Mouse (Mus musculus) heart, adult 18-20 months (tissue): ENCODE measurements around the gene Rhobtb1. TPM values are rescaled to one million over a fixed set of nuclear protein-coding genes. Genes with fewer than 3 reads are reported as not detected.

Experiments
- DNase-seq, 2 experiments: peaks; one replicate each; pipeline ENCODE4 v3.0.0; 2021 to 2022; ENCODE audit warnings: mixed read lengths in 1 of 2
- total RNA-seq, 2 experiments: library from RNA; stranded (reverse); gene quantifications; 2 replicates each; pipeline ENCODE4 v1.2.3; 2021

Rhobtb1 gene
- total RNA-seq, 2 experiments from 2014 or later = 98.0 to 172 TPM

DNA sequence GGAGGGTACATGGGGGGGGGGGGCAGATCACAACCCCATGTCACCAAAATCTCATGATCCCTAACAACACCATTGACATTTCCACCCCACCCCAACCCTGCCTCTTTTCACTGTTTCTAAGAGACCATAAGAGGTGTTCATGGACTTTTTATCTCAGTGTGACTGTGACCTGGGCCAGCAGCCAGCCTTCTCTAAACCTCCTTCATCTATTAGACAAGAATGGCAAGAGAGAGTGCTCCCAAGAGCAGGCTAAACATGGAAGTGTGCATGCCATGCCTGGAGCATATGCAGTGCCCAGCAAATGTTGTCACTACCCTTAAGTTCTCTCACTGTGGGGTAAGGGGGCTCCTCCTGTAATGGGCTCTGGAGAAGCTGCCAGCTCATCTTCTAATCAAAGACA is 123.5 kb downstream of the Rhobtb1 start:
- DNase-seq = peak; percentile 72

DNA sequence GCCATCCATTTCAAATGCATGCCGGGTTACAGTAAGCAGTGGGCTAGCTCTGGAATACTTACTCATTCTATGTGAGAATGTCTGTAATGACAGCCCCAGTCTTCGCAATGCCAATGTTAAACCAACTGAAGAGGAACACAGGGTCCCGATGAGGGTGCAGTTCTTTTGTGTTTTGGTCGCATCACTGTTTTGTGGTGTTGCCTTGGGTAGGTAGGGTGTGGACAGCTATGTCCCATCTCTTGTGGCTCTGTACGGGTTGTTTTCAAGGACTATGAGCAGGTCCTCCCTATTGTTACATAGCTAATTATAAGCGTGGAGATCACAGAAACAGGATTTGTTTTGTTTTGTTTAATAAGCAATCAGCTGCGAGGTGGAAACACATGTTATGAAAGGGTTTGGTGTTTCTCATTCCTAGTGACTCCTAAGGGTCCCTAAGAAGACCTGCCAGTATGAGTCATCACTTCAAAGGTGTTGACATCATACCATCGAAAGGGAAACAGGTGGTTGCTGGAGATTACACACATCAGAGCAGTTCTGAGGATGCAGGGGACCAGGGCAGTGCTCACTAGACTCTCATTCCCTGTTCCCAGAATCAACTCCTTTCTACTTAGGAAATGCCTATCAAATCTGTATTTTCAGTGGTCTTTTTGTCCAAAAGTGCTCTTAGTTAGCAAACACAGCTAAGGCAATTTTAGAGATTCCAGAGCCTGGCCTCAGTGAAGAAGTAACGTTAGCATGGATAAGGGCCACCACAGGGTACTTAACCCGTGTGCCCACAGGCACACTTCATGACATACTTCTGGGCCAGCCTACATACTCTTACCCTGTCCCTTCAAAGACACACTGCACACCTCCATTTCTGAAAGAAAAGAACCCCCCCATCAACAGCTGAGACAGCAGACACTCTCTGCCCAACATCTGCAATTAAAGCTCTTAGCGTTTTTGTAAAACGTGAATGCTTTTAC is 124.9 kb downstream of the Rhobtb1 start:
- peak in 1 of 2 experiments; percentile 50 for DNase-seq

DNA sequence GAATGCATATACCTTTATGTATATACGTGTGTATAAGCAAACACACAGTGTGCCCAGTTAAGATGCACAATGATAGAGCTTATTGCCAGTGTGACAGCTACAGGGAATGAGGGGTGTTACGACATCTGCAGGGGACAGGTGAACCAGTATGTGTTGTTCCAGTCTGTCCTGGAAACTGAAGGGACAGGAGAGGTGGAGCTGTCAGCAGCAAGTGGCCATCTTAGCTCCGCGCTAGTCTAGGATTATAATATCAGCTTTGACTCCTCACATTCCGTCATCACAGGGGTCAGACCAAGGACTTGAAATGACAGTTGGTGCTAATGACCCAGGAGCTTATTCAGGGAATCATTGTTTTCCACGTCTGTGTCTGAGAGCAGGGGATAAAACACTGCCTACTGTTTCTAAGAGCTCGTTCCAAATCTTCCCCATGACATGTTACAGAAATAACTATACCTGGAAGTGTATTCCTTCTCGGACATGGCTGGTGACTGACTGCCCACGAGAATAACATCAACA is 125.7 kb downstream of the Rhobtb1 start:
- DNase-seq = peak; percentile 38 to 46

DNA sequence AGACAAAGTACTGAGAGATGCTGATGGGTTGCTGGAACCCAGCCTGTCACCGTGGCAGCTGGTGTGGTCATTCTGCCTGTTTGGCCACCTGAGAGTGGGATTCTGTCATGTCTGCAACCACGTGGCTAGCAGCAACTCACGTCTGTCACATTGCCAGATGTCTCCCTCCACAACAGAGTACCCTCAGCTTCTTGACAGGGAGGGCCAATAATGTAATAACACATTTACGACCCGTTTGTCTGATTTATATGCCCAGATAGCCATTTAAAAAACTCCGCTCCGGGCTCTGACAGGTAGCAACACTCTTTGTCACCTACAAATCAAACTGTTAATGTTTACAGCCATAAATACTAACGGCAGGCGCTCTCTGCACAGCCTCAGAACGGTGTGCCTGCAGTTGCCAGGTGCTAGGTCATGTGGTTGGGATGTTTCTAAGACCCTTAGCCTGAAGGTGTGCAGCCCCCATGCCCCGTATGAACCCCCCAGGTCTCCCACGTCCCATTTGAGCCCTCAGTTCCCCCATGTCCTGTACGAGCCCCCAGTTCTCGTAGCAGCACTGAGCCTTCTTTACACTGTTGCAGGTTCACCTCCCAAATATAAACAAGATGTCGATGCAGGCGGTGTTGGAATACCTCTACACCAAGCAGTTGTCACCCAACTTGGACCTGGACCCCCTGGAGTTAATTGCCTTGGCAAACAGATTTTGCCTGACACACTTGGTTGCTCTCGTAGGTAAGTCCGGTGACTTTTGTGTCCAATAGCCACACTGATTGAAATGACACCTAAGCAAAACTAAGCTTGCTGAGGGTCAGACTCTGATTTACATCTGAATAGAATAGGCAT is 127.8 kb downstream of the Rhobtb1 start:
- no peak for DNase-seq

DNA sequence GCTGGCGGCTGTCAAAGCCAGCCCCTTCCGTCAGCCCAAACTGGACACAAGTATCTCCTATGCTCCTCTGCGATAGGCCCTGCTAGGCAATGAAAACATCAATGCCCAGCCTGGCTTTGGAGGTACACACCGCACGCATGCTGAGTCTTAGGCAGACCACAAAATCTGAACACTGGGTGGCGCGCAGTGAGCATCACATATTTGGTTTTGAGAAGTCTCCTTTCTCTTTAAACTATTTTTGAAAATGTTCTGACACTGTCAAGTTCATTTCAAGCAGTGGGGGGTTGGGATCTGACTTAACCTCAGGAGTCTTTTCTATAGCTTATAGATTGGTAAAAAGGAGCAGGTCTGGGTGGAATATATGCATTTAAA is 128.4 kb downstream of the Rhobtb1 start:
- DNase-seq = no peak

DNA sequence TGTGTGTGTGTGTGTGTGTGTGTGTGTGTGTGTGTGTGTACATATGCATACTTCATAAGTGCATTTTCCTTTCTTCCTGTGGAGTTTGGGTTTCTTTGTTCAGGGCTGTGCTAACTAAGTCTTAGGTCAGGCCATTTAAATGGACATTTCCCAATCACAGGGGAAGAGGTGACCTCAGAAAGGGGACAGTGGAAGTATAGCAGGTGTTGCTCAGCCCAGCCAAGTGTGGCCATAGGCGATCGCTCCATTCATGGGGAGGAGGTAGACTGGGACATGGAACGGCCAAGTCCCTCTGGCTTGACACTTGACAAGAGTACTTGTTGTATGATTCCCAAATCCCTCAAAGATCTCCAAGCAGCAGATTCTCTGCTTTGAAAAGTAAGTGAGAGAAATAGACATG is 135.7 kb downstream of the Rhobtb1 start:
- no peak for DNase-seq

DNA sequence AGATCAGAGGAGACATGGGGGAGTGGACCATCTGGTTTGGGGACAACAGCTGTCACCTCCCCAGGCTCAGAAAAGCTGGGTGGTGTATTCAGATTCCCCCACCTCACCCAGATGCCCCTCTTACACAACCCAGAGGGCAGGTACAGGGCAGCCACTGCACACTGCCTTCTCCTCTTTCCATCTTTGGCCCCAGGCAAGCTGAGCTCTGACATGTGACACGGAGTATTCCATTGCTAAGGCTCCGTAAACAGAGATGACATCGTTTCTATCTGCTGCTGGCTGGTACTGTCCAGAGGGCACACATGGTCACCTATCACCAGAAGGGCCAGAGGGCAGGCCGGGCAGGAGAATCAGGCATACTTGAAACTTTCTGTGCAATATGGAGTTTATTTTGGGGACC is 136.9 kb downstream of the Rhobtb1 start:
- no peak for DNase-seq

DNA sequence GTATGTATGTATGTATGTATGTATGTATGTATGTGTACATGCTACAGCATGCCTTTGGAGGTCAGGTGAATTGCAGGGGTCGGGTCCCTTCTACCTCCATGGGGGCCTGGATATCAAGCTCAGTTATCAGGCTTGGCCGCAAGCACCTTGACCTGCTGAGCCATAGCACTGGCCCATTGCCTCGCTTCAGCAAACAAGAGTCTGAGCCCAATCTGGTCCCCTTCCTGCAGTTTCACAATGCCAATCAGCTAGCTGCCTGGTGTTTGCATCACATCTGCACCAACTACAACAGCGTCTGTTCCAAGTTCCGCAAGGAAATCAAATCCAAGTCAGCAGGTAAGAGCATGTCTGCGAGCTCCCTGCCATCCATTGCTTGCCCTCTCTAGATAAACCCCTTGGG is 137.5 kb downstream of the Rhobtb1 start:
- no peak for DNase-seq

DNA sequence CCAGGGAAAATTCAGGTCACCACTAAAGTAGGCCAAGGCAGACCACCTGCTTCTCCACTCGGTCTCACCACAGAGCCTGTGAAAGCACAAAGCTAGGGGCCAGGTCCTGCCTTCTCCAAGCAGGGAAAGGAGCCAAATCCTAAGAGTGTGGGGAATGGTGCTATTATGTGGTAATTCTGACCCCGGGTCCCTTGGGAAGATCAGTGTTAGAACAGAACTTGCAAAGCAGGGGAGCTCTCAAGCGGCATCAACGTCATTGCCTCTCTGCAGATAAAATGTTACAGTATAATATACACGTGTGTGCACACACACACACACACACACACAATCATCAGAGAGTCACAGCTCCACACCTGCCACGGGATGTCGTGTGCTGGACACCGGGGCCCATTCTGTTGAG is 139.5 kb downstream of the Rhobtb1 start:
- DNase-seq = no peak

DNA sequence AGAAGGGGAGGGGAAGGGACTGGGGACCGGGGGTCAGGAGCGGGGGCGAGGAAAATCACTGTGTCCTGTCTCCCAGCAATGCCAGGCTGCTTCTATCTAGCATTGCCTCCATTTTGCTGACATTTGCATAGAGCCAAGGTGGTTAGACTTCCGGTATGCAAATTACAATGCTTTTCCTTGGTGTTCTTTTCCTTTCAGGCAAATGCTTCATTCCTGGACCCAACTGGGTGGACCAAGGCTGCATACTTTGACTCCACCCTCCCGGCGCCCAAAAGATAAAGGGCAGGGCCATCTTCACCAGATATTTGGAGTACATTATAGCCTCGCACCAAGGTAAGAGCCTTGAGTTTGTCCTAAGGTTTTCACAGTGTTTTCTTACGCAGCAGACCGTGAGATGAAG is 144.7 kb downstream of the Rhobtb1 start:
- DNase-seq = no peak

DNA sequence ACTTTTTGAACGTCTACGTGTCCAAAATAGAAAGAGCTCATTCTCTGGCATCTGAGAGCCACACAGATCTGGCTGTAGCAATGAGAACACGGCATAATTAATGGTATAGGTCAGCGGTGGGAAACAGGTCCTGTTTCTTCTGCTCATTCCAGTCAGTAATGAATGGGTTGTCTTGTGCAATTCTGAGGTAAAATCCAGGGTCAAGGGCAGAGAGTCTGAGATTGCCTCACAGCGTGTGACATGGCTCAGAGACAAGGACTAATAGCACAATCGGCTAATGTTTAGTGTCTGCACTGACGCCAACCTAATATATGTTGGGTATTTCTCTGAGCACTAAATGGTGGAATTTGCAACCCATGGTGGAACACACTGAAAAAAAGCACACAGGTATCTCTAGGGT is 148.8 kb downstream of the Rhobtb1 start:
- no peak for DNase-seq

DNA sequence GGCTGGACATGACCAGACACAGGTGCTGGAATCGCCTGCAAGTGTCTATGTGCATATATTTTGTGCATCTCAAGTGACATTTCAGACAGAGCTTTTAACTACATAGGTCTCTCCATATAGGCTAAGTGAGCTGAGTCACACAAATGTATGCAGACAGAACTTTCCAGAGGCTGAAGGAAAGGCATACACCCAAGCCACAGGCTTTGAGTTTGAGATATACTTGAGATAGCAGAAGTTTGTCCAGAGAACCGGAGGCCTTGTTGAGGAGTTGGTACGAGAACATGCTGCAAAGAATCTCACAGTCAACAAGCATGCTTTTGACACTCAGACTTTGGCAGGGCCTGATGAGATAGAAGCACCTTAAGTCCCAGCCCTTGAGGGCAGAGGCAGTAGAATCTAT is 151.4 kb downstream of the Rhobtb1 start:
- DNase-seq = no peak

DNA sequence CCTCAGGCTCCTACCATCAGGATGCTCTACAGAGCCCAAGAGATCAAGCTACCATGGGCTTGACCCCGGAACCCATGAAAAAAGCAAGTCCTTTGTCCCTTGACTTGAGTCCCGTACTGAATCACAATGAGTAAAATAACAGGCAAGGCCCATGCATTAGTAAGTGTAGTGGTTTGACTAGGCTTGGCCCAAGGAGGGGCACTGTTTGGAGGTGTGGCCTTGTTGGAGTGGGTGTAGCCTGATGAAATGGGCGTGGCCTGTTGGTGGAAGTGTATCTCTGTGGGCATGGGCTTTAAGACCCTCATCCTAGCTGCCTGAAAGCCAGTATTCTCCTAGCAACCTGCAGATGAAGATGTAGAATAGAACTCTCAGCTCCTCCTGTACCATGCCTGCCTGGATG is 153.6 kb downstream of the Rhobtb1 start:
- no peak for DNase-seq

DNA sequence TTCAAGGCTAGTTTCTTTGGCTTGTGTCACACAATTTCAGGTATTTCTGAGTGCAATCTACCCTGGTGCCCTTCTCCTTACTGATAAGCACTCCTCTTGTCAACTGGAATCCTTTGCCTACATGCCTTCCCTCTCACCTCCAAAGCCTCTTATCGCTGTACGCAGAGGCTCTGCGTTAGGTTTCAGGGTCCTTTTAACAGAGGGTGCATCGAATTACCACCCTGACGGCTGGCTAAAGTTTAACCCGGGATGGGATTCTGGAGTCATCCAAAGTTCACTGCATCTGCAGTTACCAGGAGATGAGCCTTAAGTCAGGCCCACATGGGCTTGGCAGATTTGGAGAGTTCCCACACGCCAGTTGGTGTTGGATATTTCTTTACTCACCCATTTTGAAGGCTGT is 154.4 kb downstream of the Rhobtb1 start:
- DNase-seq = no peak

DNA sequence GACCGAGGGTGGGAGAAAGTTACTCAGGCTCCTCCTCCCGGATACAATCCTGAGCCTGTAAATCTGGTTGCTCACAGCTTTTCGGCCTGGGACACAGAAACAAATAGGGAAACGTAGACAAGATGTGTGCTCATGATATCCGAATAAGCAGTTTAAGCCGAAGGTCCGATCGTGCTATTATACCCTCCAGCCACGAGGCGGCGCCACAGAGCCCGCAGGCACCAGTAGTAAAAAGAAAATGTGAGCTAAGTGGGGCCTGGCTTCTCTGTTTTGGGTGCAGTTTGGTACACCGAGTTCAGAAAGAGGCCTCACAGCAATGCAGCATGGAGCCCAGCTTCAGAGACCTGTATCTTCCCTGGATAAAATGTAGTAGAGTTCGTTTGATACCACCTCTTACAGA is 155.0 kb downstream of the Rhobtb1 start:
- peak; percentile 37 to 71 for DNase-seq

DNA sequence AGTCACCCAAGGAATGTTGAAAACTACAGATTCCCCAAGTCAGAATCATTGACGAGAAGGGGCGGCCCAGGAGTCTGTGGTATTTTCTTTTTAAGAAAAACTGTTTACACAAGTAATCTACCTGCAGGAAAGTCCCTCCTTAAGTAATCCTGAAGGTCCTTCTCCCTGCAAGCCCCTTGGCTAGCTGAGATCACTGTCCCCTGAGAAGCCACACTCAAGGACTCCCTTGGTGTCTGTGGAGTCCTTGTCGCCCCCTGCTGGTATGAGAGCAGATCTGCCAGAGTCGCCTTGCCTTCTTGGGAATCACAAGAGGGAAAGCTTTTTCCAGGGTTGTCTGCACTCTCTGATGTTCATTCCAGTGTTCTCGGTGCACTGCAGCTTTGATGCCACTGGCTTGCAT is 155.8 kb downstream of the Rhobtb1 start:
- DNase-seq = peak; percentile 75 to 87

DNA sequence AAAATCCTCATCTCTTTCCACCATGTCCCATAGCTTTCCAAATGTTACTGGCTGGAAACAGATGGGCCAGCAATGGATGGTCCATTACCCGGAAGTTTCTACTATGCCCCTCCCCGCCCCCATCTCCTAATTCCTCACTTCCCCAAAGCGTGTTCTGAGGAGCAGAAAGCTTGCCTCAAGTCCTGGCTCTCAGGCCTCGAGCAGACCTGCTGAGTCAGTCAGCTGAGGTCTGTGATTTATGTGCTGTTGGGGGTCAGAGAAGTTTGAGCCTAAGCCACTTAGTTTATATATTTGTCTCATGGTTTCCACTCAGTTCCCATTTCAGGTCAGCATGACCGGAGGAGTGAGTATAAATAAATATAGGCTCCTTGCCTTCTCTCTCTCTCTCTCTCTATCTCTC is 157.9 kb downstream of the Rhobtb1 start:
- no peak for DNase-seq

DNA sequence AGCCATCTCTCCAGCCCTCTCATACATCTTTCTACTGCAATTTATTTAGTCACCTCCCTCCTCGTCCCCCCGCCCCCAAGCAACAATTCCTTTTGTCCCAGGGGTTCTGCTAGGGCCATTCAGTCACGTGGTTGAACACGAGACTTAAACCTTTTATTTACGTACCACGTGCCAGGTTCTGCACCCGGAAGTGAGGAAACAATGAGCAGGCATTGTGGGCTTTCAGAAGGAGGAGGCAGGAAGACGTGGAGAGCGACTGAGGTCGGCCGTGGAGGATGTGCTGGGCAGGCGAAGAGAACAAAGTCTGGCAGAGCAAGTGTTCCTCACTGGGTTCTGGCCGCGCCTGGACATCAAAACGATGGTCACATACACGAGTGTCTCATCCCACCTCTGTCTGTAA is 160.6 kb downstream of the Rhobtb1 start:
- no peak for DNase-seq

DNA sequence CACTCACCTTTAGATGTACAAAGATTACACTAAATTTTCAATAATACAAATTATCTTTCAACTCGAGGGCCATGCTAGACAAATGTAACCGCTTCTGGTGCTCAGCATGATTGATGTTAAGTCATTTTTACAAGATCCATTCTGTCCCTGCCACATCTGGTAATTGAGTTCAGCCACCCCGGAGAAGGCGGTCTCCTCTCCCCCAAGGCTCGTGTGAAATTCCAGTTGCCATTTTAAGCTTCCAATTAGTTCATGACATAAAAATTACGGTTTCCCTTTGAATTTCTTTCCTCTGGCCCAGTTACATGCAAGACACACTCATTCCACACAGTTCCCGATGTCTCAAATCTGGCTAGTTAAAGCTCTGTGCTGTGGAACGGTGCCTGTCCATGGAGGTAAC is 162.7 kb downstream of the Rhobtb1 start:
- no peak for DNase-seq

DNA sequence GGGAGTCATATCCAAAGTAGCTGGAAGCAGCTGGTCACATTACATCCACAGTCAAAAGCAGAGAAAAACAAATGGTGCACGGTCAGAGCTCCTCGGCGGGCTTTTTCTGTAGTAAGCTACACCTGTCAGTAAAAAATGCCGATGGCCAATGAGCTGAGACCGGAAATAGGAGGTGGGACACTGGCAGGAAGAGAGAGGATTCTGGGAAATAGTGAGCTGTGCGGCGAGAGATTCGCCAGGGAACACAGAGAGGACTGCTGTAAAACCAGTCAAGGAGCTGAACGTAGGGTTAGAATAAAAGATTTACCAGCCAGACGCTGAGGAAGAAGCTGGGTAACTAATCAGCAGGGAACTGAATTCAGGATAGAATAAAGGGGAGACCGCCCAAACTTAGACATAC is 167.3 kb downstream of the Rhobtb1 start:
- DNase-seq = no peak

DNA sequence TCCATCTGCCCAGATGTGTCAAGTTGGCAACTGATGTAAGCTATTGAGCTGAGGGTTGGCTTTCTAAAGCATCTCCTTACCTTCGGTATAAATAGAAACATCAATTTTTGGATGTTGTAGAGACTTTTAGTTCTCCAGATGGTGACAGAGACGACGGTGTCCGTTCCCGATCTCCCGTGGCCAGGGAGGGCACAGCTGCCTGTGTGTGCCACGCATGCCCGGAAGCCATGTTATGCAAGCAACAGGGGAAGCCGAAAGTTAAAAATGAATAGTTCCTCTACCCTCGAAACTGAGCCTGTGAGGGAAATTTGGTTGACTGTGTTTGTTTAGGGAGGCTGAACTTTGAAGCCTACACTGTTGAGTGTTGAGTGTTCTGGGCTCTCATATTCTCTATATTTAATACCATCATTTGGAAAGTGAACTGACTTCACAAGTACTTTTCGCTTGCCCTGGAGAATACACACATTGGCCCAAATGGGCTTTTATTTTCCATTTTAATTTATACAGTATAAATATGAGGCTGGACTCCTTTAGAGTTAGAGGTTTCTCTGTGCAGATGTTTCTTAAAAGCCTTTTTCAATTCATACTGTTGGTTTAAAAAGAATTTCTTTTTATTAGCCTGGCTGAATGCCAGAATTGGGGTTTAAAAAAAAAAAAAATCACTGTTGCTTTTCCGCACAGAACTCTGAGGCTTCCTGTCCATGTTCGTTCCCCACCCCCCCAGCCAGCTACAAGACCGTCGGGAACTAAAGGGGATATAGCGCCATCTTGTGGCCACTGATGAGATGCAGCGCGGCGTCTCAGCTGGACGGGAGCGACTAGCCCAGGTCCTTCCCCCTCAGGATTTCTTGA is 169.7 kb downstream of the Rhobtb1 start:
- peak; percentile 80 to 87 for DNase-seq

DNA sequence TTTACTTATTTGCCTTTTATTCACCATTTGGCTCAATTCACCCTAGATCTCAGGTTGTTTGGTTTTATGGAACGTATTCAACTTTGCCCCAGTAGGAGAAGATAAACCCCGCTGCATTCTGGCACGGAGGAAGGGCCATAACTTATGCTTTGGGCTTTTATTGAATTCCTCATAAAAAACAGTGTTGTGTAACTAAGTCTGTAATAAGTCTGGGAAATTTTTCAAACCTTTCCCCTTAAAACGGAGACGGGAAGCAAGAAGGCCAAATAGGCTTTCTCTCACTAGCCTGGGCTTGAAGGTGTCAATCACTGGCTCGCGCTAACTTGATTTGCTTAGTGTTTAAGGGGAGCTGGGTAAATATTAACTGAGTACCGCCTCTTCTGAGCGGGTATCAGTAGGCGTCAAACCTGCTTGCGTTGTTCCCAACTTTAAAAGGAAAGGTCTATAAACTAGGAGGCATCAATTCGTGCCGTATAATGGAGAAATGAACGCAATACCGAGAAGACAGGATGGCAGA is 170.3 kb downstream of the Rhobtb1 start:
- DNase-seq = no peak
